Mouse (Mus musculus) liver, embryonic 14.5 days (tissue): Measurements from ENCODE around the gene Nectin2. TPM values are rescaled to one million over a fixed set of nuclear protein-coding genes. Genes with fewer than 3 reads are reported as not detected.
A peak's percentile ranks its signal among the peaks of the same experiment; 100 is the strongest.

Experiments used
- ATAC-seq: fragments of 200-750 bp; cut with Nextera tagmentation; 2 replicates; pipeline ENCODE4 v1.8.0; 2017; ENCODE audit warnings: moderate number of reproducible peaks, mild to moderate bottlenecking, moderate library complexity; ENCODE audit not compliant: insufficient read depth
- DNase-seq, 3 experiments: peaks; one replicate each; pipeline ENCODE4 v3.0.0-alpha.2; 2012 to 2013; ENCODE audit warnings: low read depth in 3 of 3, low spot score in 3 of 3
- H3K27ac ChIP-seq: fragments of 300-500 bp; sonication (generic); 2 replicates; pipeline ENCODE4 v1.5.1; 2014; ENCODE audit warnings: moderate library complexity, mild to moderate bottlenecking, control low read depth, inconsistent platforms
- H3K27me3 ChIP-seq: fragments of 300-500 bp; sonication (generic); 2 replicates; pipeline ENCODE4 v1.6.1; 2014; ENCODE audit warnings: mild to moderate bottlenecking, low read length, moderate library complexity; ENCODE audit not compliant: control insufficient read depth, insufficient read depth
- H3K36me3 ChIP-seq: fragments of 300-500 bp; sonication (generic); replicated peaks from 2 replicates; pipeline ENCODE4 v1.6.1; 2014; ENCODE audit warnings: low read depth; ENCODE audit not compliant: control insufficient read depth, insufficient read depth
- H3K4me1 ChIP-seq, 2 experiments: fragments of 200-500 bp in 1 of 2; fragments of 300-500 bp in 1 of 2; sonication (generic) in 1 of 2; replicated peaks; 2 replicates each; pipeline ENCODE4 v1.6.1; 2012 to 2014; ENCODE audit warnings: antibody characterized with exemption in 1 of 2, inconsistent platforms in 1 of 2, low read length in 1 of 2; ENCODE audit not compliant: control insufficient read depth in 2 of 2, insufficient read depth in 2 of 2
- H3K4me2 ChIP-seq: fragments of 300-500 bp; sonication (generic); 2 replicates; pipeline ENCODE4 v1.6.1; 2014; ENCODE audit warnings: low read depth, mild to moderate bottlenecking, control low read depth, moderate library complexity
- H3K4me3 ChIP-seq, 2 experiments: fragments of 200-500 bp in 1 of 2; fragments of 300-500 bp in 1 of 2; sonication (generic) in 1 of 2; 2 replicates each; pipeline ENCODE4 v1.5.1; 2012 to 2014; ENCODE audit warnings: low read depth in 2 of 2, low read length in 2 of 2, mild to moderate bottlenecking in 2 of 2, control low read depth in 1 of 2, inconsistent platforms in 1 of 2, moderate library complexity in 1 of 2; ENCODE audit not compliant: insufficient read depth in 1 of 2
- H3K9ac ChIP-seq: fragments of 300-500 bp; sonication (generic); replicated peaks from 2 replicates; pipeline ENCODE4 v1.6.1; 2014; ENCODE audit warnings: mild to moderate bottlenecking, control low read depth, moderate library complexity
- H3K9me3 ChIP-seq: fragments of 300-500 bp; sonication (generic); 2 replicates; pipeline ENCODE4 v1.6.1; 2016; ENCODE audit warnings: low read length, mixed read lengths; ENCODE audit not compliant: control insufficient read depth
- CTCF ChIP-seq: IDR thresholded peaks from 2 replicates; pipeline ENCODE4 v1.5.1; 2016; ENCODE audit warnings: antibody characterized with exemption, low read depth, control low read depth
- EP300 ChIP-seq: IDR thresholded peaks from 2 replicates; pipeline ENCODE4 v1.6.1; 2016; ENCODE audit warnings: antibody characterized with exemption, low read depth
- WGBS: fragments of 180-500 bp; shearing (Covaris S2); extraction: QIAGEN DNeasy Blood & Tissue Kit; methylation state at CpG from one replicate; pipeline ENCODE4 v1.1.7; 2014; ENCODE audit not compliant: insufficient replicate concordance; 5-methylcytosine and 5-hydroxymethylcytosine counted together
- polyA plus RNA-seq, 2 experiments: library from polyadenylated mRNA; depleted of rRNA in 1 of 2; stranded (reverse) in 1 of 2; unstranded in 1 of 2; fragments of >200 nt; fragmentation: Nextera tagmentation in 1 of 2; extraction: Ambion mirVana in 1 of 2; gene quantifications; 2 replicates each; pipeline versions ENCODE4 v1.2.1 to v1.2.3; 2012 to 2014

Nectin2 gene
- polyA plus RNA-seq, 2 experiments, result 7.8 to 10.2 TPM

- Histone ChIP-seq H3K36me3 (no peaks in the 10 kb centered on the region), H3K4me2 (no peak overlapping the region), H3K9ac (no peak overlapping the region), H3K27ac (no peak overlapping the region), H3K4me3 (no peak overlapping the region), H3K9me3 (no peaks in the 10 kb centered on the region), H3K27me3 (no peaks in the 10 kb centered on the region), H3K4me1 (peaks cover 17 to 27% of the 10 kb centered on the region in 2 experiments)
- no peak for TF ChIP-seq EP300
- peak; percentile 53 for TF ChIP-seq CTCF
- DNase-seq (no peak), ATAC-seq (no peak)
- WGBS, result 72% methylated on average over 3 of the region's 3 CpGs
These were observed 11.5 kb downstream of the Nectin2 start for GRCm38 (mm10) chr7:19738771-19739170.

GRCm38 (mm10) chr7:19736389-19737057 lies 13.8 kb downstream of the Nectin2 start:
- Histone ChIP-seq H3K27ac (peak overlapping the region; percentile 67), H3K4me1 (peaks cover 15 to 21% of the 10 kb centered on the region in 2 experiments), H3K36me3 (no peaks in the 10 kb centered on the region), H3K4me3 (peak overlapping the region; percentile 20 to 25; a peak in 1 of 4 replicates), H3K9me3 (no peaks in the 10 kb centered on the region), H3K4me2 (peak overlapping the region; percentile 59), H3K9ac (no peak overlapping the region; the same call in 1 of the 2 replicates), H3K27me3 (no peaks in the 10 kb centered on the region)
- peak; percentile 50 to 67 (median 56) for DNase-seq
- whole genome bisulfite sequencing, result 14% methylated on average over 16 of the region's 16 CpGs
- peak; percentile 89 for ATAC-seq
- TF ChIP-seq EP300, result peak; percentile 70
- TF ChIP-seq CTCF, result no peak

GRCm38 (mm10) chr7:19734178-19734666 lies 16.1 kb downstream of the Nectin2 start:
- 79% methylated on average over 10 of the region's 10 CpGs for WGBS
- TF ChIP-seq CTCF (no peak), EP300 (no peak)
- H3K9ac ChIP-seq, result no peak overlapping the region

GRCm38 (mm10) chr7:19726541-19726940 lies 23.7 kb downstream of the Nectin2 start:
- ATAC-seq (no peak), DNase-seq (no peak)
- 71% methylated on average over 4 of the region's 4 CpGs for WGBS
- no peak overlapping the region for H3K9ac ChIP-seq
- H3K27ac ChIP-seq, result no peak overlapping the region
- peaks cover 4 to 10% of the 10 kb centered on the region in 2 experiments; a peak in 3 of 4 replicates for H3K4me1 ChIP-seq
- H3K4me3 ChIP-seq, result no peak overlapping the region
- no peaks in the 10 kb centered on the region for H3K27me3 ChIP-seq
- no peaks in the 10 kb centered on the region for H3K9me3 ChIP-seq
- no peak overlapping the region for H3K4me2 ChIP-seq
- TF ChIP-seq EP300 (no peak), CTCF (no peak)
- no peaks in the 10 kb centered on the region for H3K36me3 ChIP-seq

More at GRCm38 (mm10) chr7:19734178-19734666, 16.1 kb downstream of the Nectin2 start:
- ATAC-seq, result no peak
- Histone ChIP-seq H3K9me3 (no peaks in the 10 kb centered on the region), H3K27me3 (no peaks in the 10 kb centered on the region), H3K4me2 (no peak overlapping the region), H3K27ac (no peak overlapping the region), H3K4me1 (peaks cover 12 to 16% of the 10 kb centered on the region in 2 experiments), H3K4me3 (no peak overlapping the region), H3K36me3 (no peaks in the 10 kb centered on the region)
- DNase-seq, result no peak

- Histone ChIP-seq H3K9me3 (no peaks in the 10 kb centered on the region), H3K4me1 (peaks cover 4 to 10% of the 10 kb centered on the region in 2 experiments; a peak in 3 of 4 replicates), H3K9ac (no peak overlapping the region), H3K27me3 (no peaks in the 10 kb centered on the region), H3K4me2 (no peak overlapping the region), H3K4me3 (no peak overlapping the region), H3K27ac (no peak overlapping the region), H3K36me3 (no peaks in the 10 kb centered on the region)
- no peak for TF ChIP-seq CTCF
- TF ChIP-seq EP300, result no peak
- DNase-seq (no peak), ATAC-seq (no peak)
- WGBS, result 73% methylated on average over 12 of the region's 12 CpGs
These were observed 26.1 kb downstream of the Nectin2 start for GRCm38 (mm10) chr7:19724167-19724566.
